Mouse (Mus musculus) stomach, embryonic 16.5 days (tissue): ENCODE measurements around the gene 4930558C23Rik. TPM values are rescaled to one million over a fixed set of nuclear protein-coding genes. Genes with fewer than 3 reads are reported as not detected.
"Not testable (repeated sequence)": the region's sequence is repeated elsewhere in the genome, so short reads cannot be mapped to it uniquely, and the experiment has no call there.

Experiments
- ATAC-seq: fragments of 200-750 bp; cut with Nextera tagmentation; 2 replicates; pipeline ENCODE4 v1.8.0; 2017; ENCODE audit warnings: moderate number of reproducible peaks, moderate TSS enrichment; ENCODE audit not compliant: insufficient read depth, low FRiP score
- H3K27ac ChIP-seq: fragments of 300-500 bp; sonication (generic); 2 replicates; pipeline ENCODE4 v1.5.1; 2014; ENCODE audit warnings: low read length
- H3K27me3 ChIP-seq: fragments of 300-500 bp; sonication (generic); 2 replicates; pipeline ENCODE4 v1.6.1; 2014; ENCODE audit warnings: low read length, control low read depth, mixed read lengths; ENCODE audit not compliant: control insufficient read depth, insufficient read depth
- H3K36me3 ChIP-seq: fragments of 300-500 bp; sonication (generic); 2 replicates; pipeline ENCODE4 v1.6.1; 2014; ENCODE audit warnings: low read length; ENCODE audit not compliant: control insufficient read depth, insufficient read depth
- H3K4me1 ChIP-seq: fragments of 300-500 bp; sonication (generic); 2 replicates; pipeline ENCODE4 v1.6.1; 2014; ENCODE audit warnings: low read length, control low read depth, mixed read lengths; ENCODE audit not compliant: control insufficient read depth, insufficient read depth
- H3K4me2 ChIP-seq: fragments of 300-500 bp; sonication (generic); 2 replicates; pipeline ENCODE4 v1.6.1; 2014; ENCODE audit warnings: low read depth, low read length, mixed read lengths
- H3K4me3 ChIP-seq: fragments of 300-500 bp; sonication (generic); replicated peaks from 2 replicates; pipeline ENCODE4 v1.5.1; 2014; ENCODE audit warnings: mild to moderate bottlenecking, low read length
- H3K9ac ChIP-seq: fragments of 300-500 bp; sonication (generic); 2 replicates; pipeline ENCODE4 v1.6.1; 2014; ENCODE audit warnings: low read length
- H3K9me3 ChIP-seq: fragments of 300-500 bp; sonication (generic); replicated peaks from 2 replicates; pipeline ENCODE4 v1.6.1; 2016; ENCODE audit warnings: low read length, control low read depth; ENCODE audit not compliant: control insufficient read depth
- WGBS: fragments of 180-500 bp; shearing (Covaris S2); extraction: QIAGEN DNeasy Blood & Tissue Kit; methylation state at CpG from one replicate; pipeline ENCODE4 v1.1.7; 2014; 5-methylcytosine and 5-hydroxymethylcytosine counted together
- polyA plus RNA-seq: library from polyadenylated mRNA; unstranded; fragments of >200 nt; fragmentation: Nextera tagmentation; extraction: Ambion mirVana; gene quantifications from 2 replicates; pipeline ENCODE4 v1.2.1, GENCODE M21; 2015

Gene 4930558C23Rik
- polyA plus RNA-seq, result 0.63 TPM in 1 of 2 replicates, not detected in the other

GRCm38 (mm10) chr3:95402741-95403140, at the start of gene 4930558C23Rik:
TSS of gene 4930558C23Rik (minus strand) at chr3:95402841.
- Histone ChIP-seq H3K27me3 (no peaks in the 10 kb centered on the region), H3K4me1 (no peaks in the 10 kb centered on the region), H3K4me2 (no peak within 1 kb of the TSS), H3K27ac (no peak within 1 kb of the TSS), H3K9ac (no peak within 1 kb of the TSS), H3K9me3 (no peaks in the 10 kb centered on the region), H3K36me3 (no peaks in the 10 kb centered on the region), H3K4me3 (no peak within 1 kb of the TSS)
- 86% methylated on average over 3 of the region's 3 CpGs for WGBS
- ATAC-seq, result no peak

GRCm38 (mm10) chr3:95450915-95451314, 48.3 kb upstream of the 4930558C23Rik start:
- Histone ChIP-seq H3K27ac (no peak overlapping the region), H3K36me3 (peaks cover 4% of the 10 kb centered on the region; the same call in 1 of the 2 replicates), H3K4me2 (no peak overlapping the region), H3K9ac (no peak overlapping the region), H3K4me1 (no peaks in the 10 kb centered on the region), H3K27me3 (no peaks in the 10 kb centered on the region), H3K9me3 (no peaks in the 10 kb centered on the region), H3K4me3 (no peak overlapping the region)
- no peak for ATAC-seq
- WGBS, result 83% methylated on average over 3 of the region's 3 CpGs

GRCm38 (mm10) chr3:95450408-95450807, 47.8 kb upstream of the 4930558C23Rik start:
- H3K27me3 ChIP-seq, result no peaks in the 10 kb centered on the region
- no peak overlapping the region for H3K9ac ChIP-seq
- 0 out of 2 replicates have a peak, but pooled peaks cover under 1% of the 10 kb centered on the region for H3K4me1 ChIP-seq
- no peak overlapping the region for H3K27ac ChIP-seq
- ATAC-seq, result no peak
- WGBS, result 53% methylated on average over 1 of the region's 1 CpGs
- no peak overlapping the region for H3K4me2 ChIP-seq
- H3K9me3 ChIP-seq, result no peaks in the 10 kb centered on the region
- H3K36me3 ChIP-seq, result peaks cover 4% of the 10 kb centered on the region; the same call in 1 of the 2 replicates
- H3K4me3 ChIP-seq, result no peak overlapping the region

GRCm38 (mm10) chr3:95445311-95445710, 42.7 kb upstream of the 4930558C23Rik start:
- H3K4me3 ChIP-seq, result no peak overlapping the region
- WGBS, result 80% methylated on average over 4 of the region's 4 CpGs
- no peaks in the 10 kb centered on the region for H3K9me3 ChIP-seq
- no peak overlapping the region for H3K4me2 ChIP-seq
- no peak for ATAC-seq
- H3K4me1 ChIP-seq, result 0 out of 2 replicates have a peak, but pooled peaks cover 3% of the 10 kb centered on the region
- no peak overlapping the region for H3K27ac ChIP-seq
- H3K9ac ChIP-seq, result no peak overlapping the region
- H3K27me3 ChIP-seq, result no peaks in the 10 kb centered on the region
- H3K36me3 ChIP-seq, result no peaks in the 10 kb centered on the region; the same call in 1 of the 2 replicates

- 91% methylated on average over 5 of the region's 5 CpGs for WGBS
- no peak for ATAC-seq
- Histone ChIP-seq H3K4me1 (0 out of 2 replicates have a peak, but pooled peaks cover 3% of the 10 kb centered on the region), H3K4me3 (no peak overlapping the region), H3K9me3 (no peaks in the 10 kb centered on the region), H3K4me2 (no peak overlapping the region), H3K27ac (no peak overlapping the region), H3K27me3 (no peaks in the 10 kb centered on the region), H3K36me3 (peaks cover 6% of the 10 kb centered on the region; the same call in 1 of the 2 replicates), H3K9ac (no peak overlapping the region)
These were observed 39.9 kb upstream of the 4930558C23Rik start for GRCm38 (mm10) chr3:95442406-95443117.

GRCm38 (mm10) chr3:95439670-95440069, 37.0 kb upstream of the 4930558C23Rik start:
- H3K4me1 ChIP-seq, result peaks cover 6% of the 10 kb centered on the region; the same call in 1 of the 2 replicates
- no peaks in the 10 kb centered on the region for H3K9me3 ChIP-seq
- no peak overlapping the region for H3K4me2 ChIP-seq
- no peak overlapping the region for H3K9ac ChIP-seq
- no peaks in the 10 kb centered on the region for H3K27me3 ChIP-seq
- no peak overlapping the region for H3K27ac ChIP-seq
- peaks cover 9% of the 10 kb centered on the region; the same call in 1 of the 2 replicates for H3K36me3 ChIP-seq
- no peak for ATAC-seq
- H3K4me3 ChIP-seq, result no peak overlapping the region

GRCm38 (mm10) chr3:95438636-95439035, 36.0 kb upstream of the 4930558C23Rik start:
- not testable (repeated sequence) for H3K4me2 ChIP-seq, H3K36me3 ChIP-seq, H3K4me3 ChIP-seq, ATAC-seq, H3K9ac ChIP-seq, H3K27me3 ChIP-seq, H3K9me3 ChIP-seq, H3K4me1 ChIP-seq, H3K27ac ChIP-seq
- WGBS, result 96% methylated on average over 4 of the region's 4 CpGs

GRCm38 (mm10) chr3:95435561-95435960, 32.9 kb upstream of the 4930558C23Rik start:
- Histone ChIP-seq H3K36me3 (peaks cover 9% of the 10 kb centered on the region; the same call in 1 of the 2 replicates), H3K4me2 (peak overlapping the region; percentile 90), H3K4me1 (peaks cover 6% of the 10 kb centered on the region; the same call in 1 of the 2 replicates), H3K9ac (no peak overlapping the region), H3K27ac (no peak overlapping the region), H3K4me3 (0 out of 2 replicates have a peak overlapping the region, but pooled peaks have one; percentile 16), H3K9me3 (no peaks in the 10 kb centered on the region), H3K27me3 (no peaks in the 10 kb centered on the region)
- ATAC-seq, result no peak
- 53% methylated on average over 1 of the region's 1 CpGs for WGBS

GRCm38 (mm10) chr3:95434983-95435370, 32.3 kb upstream of the 4930558C23Rik start:
- Histone ChIP-seq H3K9me3 (no peaks in the 10 kb centered on the region), H3K9ac (peak overlapping the region; percentile 86), H3K36me3 (peaks cover 9% of the 10 kb centered on the region; the same call in 1 of the 2 replicates), H3K4me2 (peak overlapping the region; percentile 90), H3K4me3 (peak overlapping the region; percentile 94), H3K27me3 (no peaks in the 10 kb centered on the region), H3K27ac (peak overlapping the region; percentile 85), H3K4me1 (peaks cover 6% of the 10 kb centered on the region; the same call in 1 of the 2 replicates)
- 1% methylated on average over 7 of the region's 7 CpGs for WGBS
- ATAC-seq, result no peak
